Mouse (Mus musculus) forebrain, embryonic 10.5 days (tissue): Measurements from ENCODE around the gene Heatr4. TPM values are rescaled to one million over a fixed set of nuclear protein-coding genes. Genes with fewer than 3 reads are reported as not detected.

ENCODE experiments used
- DNase-seq: peaks from one replicate; pipeline ENCODE4 v3.0.0-alpha.2; 2017; ENCODE audit warnings: low spot score; ENCODE audit errors: extremely low spot score
- H3K27ac ChIP-seq: fragments of 300-500 bp; sonication (generic); 2 replicates; pipeline ENCODE4 v1.5.1; 2016; ENCODE audit warnings: mild to moderate bottlenecking
- H3K27me3 ChIP-seq: fragments of 300-500 bp; sonication (generic); 2 replicates; pipeline ENCODE4 v1.6.1; 2016; ENCODE audit warnings: mild to moderate bottlenecking; ENCODE audit not compliant: poor library complexity, severe bottlenecking
- H3K36me3 ChIP-seq: fragments of 300-500 bp; sonication (generic); replicated peaks from 2 replicates; pipeline ENCODE4 v1.6.1; 2016; ENCODE audit warnings: mild to moderate bottlenecking, moderate library complexity
- H3K4me1 ChIP-seq: fragments of 300-500 bp; sonication (generic); 2 replicates; pipeline ENCODE4 v1.6.1; 2016
- H3K4me3 ChIP-seq: fragments of 300-500 bp; sonication (generic); 2 replicates; pipeline ENCODE4 v1.5.1; 2016; ENCODE audit warnings: mild to moderate bottlenecking, moderate library complexity
- H3K9me3 ChIP-seq: fragments of 300-500 bp; sonication (generic); 2 replicates; pipeline ENCODE4 v1.6.1; 2016; ENCODE audit warnings: mild to moderate bottlenecking, moderate library complexity
- WGBS: fragments of 180-500 bp; shearing (Covaris S2); methylation state at CpG from one replicate; pipeline ENCODE4 v1.1.7; 2016; 5-methylcytosine and 5-hydroxymethylcytosine counted together
- polyA plus RNA-seq: library from polyadenylated mRNA; unstranded; fragments of >200 nt; fragmentation: Nextera tagmentation; extraction: Ambion mirVana; gene quantifications from 2 replicates; pipeline ENCODE4 v1.2.1, GENCODE M21; 2016

The Heatr4 gene
- polyA plus RNA-seq, 1 experiment from 2014 or later, result not detected

- DNase-seq, result peak; percentile 81
- peak within 1 kb of the TSS; percentile 65 for H3K4me3 ChIP-seq
- no peaks in the 10 kb centered on the region for H3K27me3 ChIP-seq
- peaks cover 15% of the 10 kb centered on the region for H3K4me1 ChIP-seq
- peaks cover 5% of the 10 kb centered on the region for H3K9me3 ChIP-seq
- peaks cover 6% of the 10 kb centered on the region for H3K36me3 ChIP-seq
- peak within 1 kb of the TSS; percentile 92 for H3K27ac ChIP-seq
- WGBS, result under 1% methylated on average over 80 of the region's 80 CpGs
Observed at GRCm38 (mm10) chr12:83987583-83988441, 3.2 kb upstream of the Heatr4 start, which contains the start of gene Acot2. Acot2 (plus strand) TSS chr12:83987861.

GRCm38 (mm10) chr12:83987242-83987582 lies 2.6 kb upstream of the Heatr4 start:
- H3K9me3 ChIP-seq, result peaks cover 5% of the 10 kb centered on the region
- H3K4me3 ChIP-seq, result peak overlapping the region; percentile 65
- DNase-seq, result no peak
- H3K4me1 ChIP-seq, result peaks cover 20% of the 10 kb centered on the region
- WGBS, result 41% methylated on average over 8 of the region's 8 CpGs
- H3K36me3 ChIP-seq, result 0 out of 2 replicates have a peak, but pooled peaks cover 3% of the 10 kb centered on the region
- H3K27me3 ChIP-seq, result no peaks in the 10 kb centered on the region
- peak overlapping the region; percentile 92 for H3K27ac ChIP-seq

- DNase-seq, result no peak
- Histone ChIP-seq H3K4me1 (peaks cover 8% of the 10 kb centered on the region), H3K36me3 (no peaks in the 10 kb centered on the region), H3K27ac (no peak overlapping the region), H3K9me3 (no peaks in the 10 kb centered on the region), H3K27me3 (no peaks in the 10 kb centered on the region), H3K4me3 (no peak overlapping the region)
- WGBS, result 90% methylated on average over 4 of the region's 4 CpGs
Observed at GRCm38 (mm10) chr12:83981615-83982014, 3.0 kb downstream of the Heatr4 start.

- WGBS, result 92% methylated on average over 6 of the region's 6 CpGs
- peaks cover 5% of the 10 kb centered on the region for H3K9me3 ChIP-seq
- peaks cover 8% of the 10 kb centered on the region for H3K4me1 ChIP-seq
- H3K36me3 ChIP-seq, result no peaks in the 10 kb centered on the region
- no peak overlapping the region for H3K27ac ChIP-seq
- H3K27me3 ChIP-seq, result no peaks in the 10 kb centered on the region
- DNase-seq, result no peak
- H3K4me3 ChIP-seq, result no peak overlapping the region
Observed at GRCm38 (mm10) chr12:83978862-83979261, 5.8 kb downstream of the Heatr4 start.

DNA sequence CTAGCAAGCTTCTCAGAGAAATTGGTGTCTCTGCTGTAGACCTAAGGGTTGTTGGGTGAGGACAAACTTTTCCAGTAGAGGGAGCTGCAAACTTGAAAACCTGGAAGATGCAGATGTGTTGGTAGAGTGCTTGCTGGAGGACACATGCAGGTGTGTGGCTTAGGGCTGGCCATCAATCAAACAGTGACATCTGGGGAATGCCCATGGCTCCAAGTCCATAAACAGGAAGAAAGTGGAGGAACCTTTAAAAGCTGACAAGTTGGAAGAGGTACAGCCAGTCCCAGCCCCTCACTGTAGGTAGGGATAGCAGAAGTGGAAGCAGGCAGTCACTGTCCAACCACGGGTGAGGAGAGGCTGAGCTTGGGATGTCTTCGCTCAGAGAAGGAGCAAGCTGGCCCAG lies 12.5 kb downstream of the Heatr4 start:
- WGBS, result 86% methylated on average over 2 of the region's 2 CpGs
- Histone ChIP-seq H3K36me3 (no peaks in the 10 kb centered on the region), H3K27ac (no peak overlapping the region), H3K4me3 (no peak overlapping the region), H3K4me1 (no peaks in the 10 kb centered on the region), H3K27me3 (no peaks in the 10 kb centered on the region), H3K9me3 (peaks cover 5% of the 10 kb centered on the region)
- DNase-seq, result no peak

DNA sequence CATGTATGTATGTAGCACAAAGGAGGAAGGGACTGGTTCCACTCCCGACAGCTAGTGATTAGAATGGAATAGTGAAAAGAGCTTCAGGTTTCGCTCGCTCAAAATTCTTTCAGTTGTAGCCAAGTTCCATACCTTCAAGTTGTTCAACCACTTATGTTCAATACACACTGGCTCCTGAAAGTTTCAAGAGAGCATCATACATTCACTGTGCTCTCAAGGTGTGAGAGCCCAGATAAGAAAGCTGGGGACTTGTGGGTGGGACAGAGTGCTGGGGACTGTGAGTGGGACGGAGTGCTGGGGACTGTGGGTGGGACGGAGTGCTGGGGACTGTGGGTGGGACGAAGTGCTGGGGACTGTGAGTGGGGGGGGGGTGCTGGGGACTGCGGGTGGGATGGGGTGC lies 19.4 kb downstream of the Heatr4 start:
- no peak for DNase-seq
- WGBS, result 89% methylated on average over 7 of the region's 7 CpGs
- Histone ChIP-seq H3K9me3 (no peaks in the 10 kb centered on the region), H3K27ac (no peak overlapping the region), H3K36me3 (no peaks in the 10 kb centered on the region), H3K27me3 (no peaks in the 10 kb centered on the region), H3K4me3 (no peak overlapping the region), H3K4me1 (no peaks in the 10 kb centered on the region)

DNA sequence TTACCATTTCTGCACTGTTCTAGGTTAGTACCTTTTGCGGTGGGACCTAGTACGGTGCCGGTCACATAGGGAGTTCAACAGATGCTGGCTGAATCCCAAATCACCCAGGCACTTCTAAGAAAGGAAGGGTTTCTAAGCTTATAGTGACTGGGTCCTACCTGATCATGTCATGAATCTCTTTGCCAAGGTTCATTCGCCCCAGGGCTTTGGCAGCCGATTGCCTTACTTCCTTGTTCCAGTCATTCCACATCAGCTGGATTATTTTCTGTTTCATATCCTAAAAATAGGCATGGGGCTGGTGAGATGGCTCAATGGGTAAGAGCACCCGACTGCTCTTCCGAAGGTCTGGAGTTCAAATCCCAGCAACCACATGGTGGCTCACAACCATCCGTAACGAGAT lies 26.4 kb downstream of the Heatr4 start:
- no peak overlapping the region for H3K27ac ChIP-seq
- H3K36me3 ChIP-seq, result peaks cover 45% of the 10 kb centered on the region
- H3K4me3 ChIP-seq, result no peak overlapping the region
- no peaks in the 10 kb centered on the region for H3K9me3 ChIP-seq
- no peaks in the 10 kb centered on the region for H3K27me3 ChIP-seq
- WGBS, result 91% methylated on average over 9 of the region's 9 CpGs
- DNase-seq, result no peak
- H3K4me1 ChIP-seq, result peaks cover 5% of the 10 kb centered on the region

DNA sequence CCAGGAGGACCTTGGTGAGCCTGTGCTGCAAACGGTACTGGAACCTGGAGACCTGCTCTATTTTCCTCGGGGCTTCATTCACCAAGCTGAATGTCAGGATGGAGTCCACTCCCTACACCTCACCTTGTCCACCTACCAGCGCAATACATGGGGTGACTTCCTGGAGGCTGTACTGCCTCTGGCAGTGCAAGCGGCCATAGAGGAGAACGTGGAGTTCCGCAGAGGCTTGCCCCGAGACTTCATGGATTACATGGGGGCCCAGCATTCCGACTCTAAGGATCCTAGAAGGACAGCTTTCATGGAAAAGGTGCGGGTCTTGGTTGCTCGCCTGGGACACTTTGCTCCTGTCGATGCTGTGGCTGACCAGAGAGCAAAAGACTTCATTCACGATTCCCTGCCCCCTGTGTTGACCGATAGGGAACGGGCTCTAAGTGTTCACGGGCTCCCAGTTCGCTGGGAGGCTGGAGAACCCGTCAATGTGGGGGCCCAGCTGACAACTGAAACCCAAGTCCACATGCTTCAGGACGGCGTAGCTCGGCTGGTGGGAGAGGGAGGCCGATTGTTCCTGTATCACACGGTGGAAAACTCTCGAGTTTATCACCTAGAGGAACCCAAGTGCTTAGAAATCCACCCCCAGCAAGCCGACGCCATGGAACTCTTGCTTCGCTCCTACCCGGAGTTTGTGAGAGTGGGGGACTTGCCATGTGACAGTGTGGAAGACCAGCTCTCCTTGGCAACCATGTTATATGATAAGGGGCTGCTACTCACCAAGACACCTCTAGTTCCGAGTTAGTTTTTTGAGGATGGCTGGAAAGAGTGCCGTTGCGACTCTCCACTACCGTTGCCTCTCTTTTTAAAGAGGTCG lies 32.7 kb downstream of the Heatr4 start:
- peaks cover 37% of the 10 kb centered on the region for H3K4me1 ChIP-seq
- H3K27me3 ChIP-seq, result no peaks in the 10 kb centered on the region
- peak overlapping the region; percentile 82 for H3K4me3 ChIP-seq
- no peak for DNase-seq
- H3K9me3 ChIP-seq, result 0 out of 2 replicates have a peak, but pooled peaks cover 4% of the 10 kb centered on the region
- peaks cover 51% of the 10 kb centered on the region for H3K36me3 ChIP-seq
- 73% methylated on average over 32 of the region's 32 CpGs for WGBS
- H3K27ac ChIP-seq, result peak overlapping the region; percentile 95

- DNase-seq, result peak; percentile 63
- Histone ChIP-seq H3K4me3 (peak overlapping the region; percentile 82), H3K27me3 (no peaks in the 10 kb centered on the region), H3K36me3 (peaks cover 42% of the 10 kb centered on the region), H3K9me3 (0 out of 2 replicates have a peak, but pooled peaks cover 4% of the 10 kb centered on the region), H3K4me1 (peaks cover 37% of the 10 kb centered on the region), H3K27ac (peak overlapping the region; percentile 95)
- WGBS, result under 1% methylated on average over 116 of the region's 116 CpGs
Observed at GRCm38 (mm10) chr12:83950840-83951701, 33.6 kb downstream of the Heatr4 start.

GRCm38 (mm10) chr12:83950493-83950839 lies 34.2 kb downstream of the Heatr4 start, which contains the start of gene Riox1:
Riox1 (plus strand) TSS chr12:83950608.
- Histone ChIP-seq H3K4me3 (peak within 1 kb of the TSS; percentile 82), H3K27me3 (no peaks in the 10 kb centered on the region), H3K36me3 (peaks cover 36% of the 10 kb centered on the region), H3K9me3 (0 out of 2 replicates have a peak, but pooled peaks cover 4% of the 10 kb centered on the region), H3K27ac (peak within 1 kb of the TSS; percentile 95), H3K4me1 (peaks cover 37% of the 10 kb centered on the region)
- DNase-seq, result peak; percentile 84
- under 1% methylated on average over 35 of the region's 37 CpGs for WGBS

- peaks cover 37% of the 10 kb centered on the region for H3K4me1 ChIP-seq
- peak overlapping the region; percentile 82 for H3K4me3 ChIP-seq
- 0 out of 2 replicates have a peak, but pooled peaks cover 4% of the 10 kb centered on the region for H3K9me3 ChIP-seq
- no peak for DNase-seq
- peak overlapping the region; percentile 95 for H3K27ac ChIP-seq
- WGBS, result 31% methylated on average over 11 of the region's 11 CpGs
- H3K36me3 ChIP-seq, result peaks cover 31% of the 10 kb centered on the region
- no peaks in the 10 kb centered on the region for H3K27me3 ChIP-seq
Observed at GRCm38 (mm10) chr12:83949776-83950492, 34.7 kb downstream of the Heatr4 start.
